Mouse (Mus musculus) liver, embryonic 12.5 days (tissue): ENCODE measurements around the gene Rec114. TPM values are rescaled to one million over a fixed set of nuclear protein-coding genes. Genes with fewer than 3 reads are reported as not detected.

Source experiments
- ATAC-seq: fragments of 200-750 bp; cut with Nextera tagmentation; 2 replicates; pipeline ENCODE4 v1.8.0; 2017; ENCODE audit warnings: moderate number of reproducible peaks, mild to moderate bottlenecking, moderate library complexity
- H3K27ac ChIP-seq: fragments of 300-500 bp; sonication (generic); 2 replicates; pipeline ENCODE4 v1.5.1; 2016; ENCODE audit warnings: mild to moderate bottlenecking
- H3K27me3 ChIP-seq: fragments of 300-500 bp; sonication (generic); replicated peaks from 2 replicates; pipeline ENCODE4 v1.6.1; 2016; ENCODE audit warnings: mild to moderate bottlenecking, moderate library complexity
- H3K36me3 ChIP-seq: fragments of 300-500 bp; sonication (generic); 2 replicates; pipeline ENCODE4 v1.6.1; 2016; ENCODE audit warnings: mild to moderate bottlenecking, moderate library complexity
- H3K4me1 ChIP-seq: fragments of 300-500 bp; sonication (generic); 2 replicates; pipeline ENCODE4 v1.6.1; 2016
- H3K4me2 ChIP-seq: fragments of 300-500 bp; sonication (generic); 2 replicates; pipeline ENCODE4 v1.6.1; 2016; ENCODE audit warnings: mild to moderate bottlenecking, moderate library complexity
- H3K4me3 ChIP-seq: fragments of 300-500 bp; sonication (generic); 2 replicates; pipeline ENCODE4 v1.5.1; 2016; ENCODE audit warnings: mild to moderate bottlenecking, moderate library complexity
- H3K9ac ChIP-seq: fragments of 300-500 bp; sonication (generic); 2 replicates; pipeline ENCODE4 v1.6.1; 2016; ENCODE audit warnings: mild to moderate bottlenecking, moderate library complexity
- H3K9me3 ChIP-seq: fragments of 300-500 bp; sonication (generic); replicated peaks from 2 replicates; pipeline ENCODE4 v1.6.1; 2016; ENCODE audit warnings: mild to moderate bottlenecking, moderate library complexity
- WGBS: fragments of 180-500 bp; shearing (Covaris S2); methylation state at CpG from one replicate; pipeline ENCODE4 v1.1.7; 2016; ENCODE audit not compliant: insufficient replicate concordance; 5-methylcytosine and 5-hydroxymethylcytosine counted together
- polyA plus RNA-seq: library from polyadenylated mRNA; unstranded; fragments of >200 nt; fragmentation: Nextera tagmentation; extraction: Ambion mirVana; gene quantifications from 2 replicates; pipeline ENCODE4 v1.2.1, GENCODE M21; 2016

Rec114 gene
- polyA plus RNA-seq, 1 experiment from 2014 or later, result 23.5 TPM

DNA sequence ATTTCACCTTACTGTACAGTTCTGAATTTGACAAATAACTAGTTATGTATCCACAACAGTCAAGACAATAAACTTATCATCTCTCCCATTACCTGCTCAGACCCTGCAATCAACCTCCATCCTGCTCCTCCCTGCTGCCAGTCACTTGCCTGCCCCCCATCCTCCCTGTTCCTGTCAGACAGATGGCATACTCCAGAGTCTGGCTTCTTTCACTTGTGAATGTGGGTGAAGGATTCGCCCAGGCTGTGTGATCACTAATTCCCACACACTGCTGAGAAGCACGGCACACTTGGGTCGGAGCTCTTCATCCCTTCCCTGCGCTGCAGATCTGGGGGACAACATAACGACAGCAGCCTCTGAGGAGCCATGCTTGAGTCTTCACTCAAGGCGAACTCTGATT is 61.7 kb downstream of the Rec114 start:
- no peak overlapping the region for H3K4me2 ChIP-seq
- no peaks in the 10 kb centered on the region for H3K36me3 ChIP-seq
- no peaks in the 10 kb centered on the region for H3K9me3 ChIP-seq
- ATAC-seq, result no peak
- H3K27me3 ChIP-seq, result no peaks in the 10 kb centered on the region
- no peaks in the 10 kb centered on the region for H3K4me1 ChIP-seq
- H3K9ac ChIP-seq, result no peak overlapping the region
- no peak overlapping the region for H3K4me3 ChIP-seq
- no peak overlapping the region for H3K27ac ChIP-seq
- WGBS, result 81% methylated on average over 6 of the region's 6 CpGs

DNA sequence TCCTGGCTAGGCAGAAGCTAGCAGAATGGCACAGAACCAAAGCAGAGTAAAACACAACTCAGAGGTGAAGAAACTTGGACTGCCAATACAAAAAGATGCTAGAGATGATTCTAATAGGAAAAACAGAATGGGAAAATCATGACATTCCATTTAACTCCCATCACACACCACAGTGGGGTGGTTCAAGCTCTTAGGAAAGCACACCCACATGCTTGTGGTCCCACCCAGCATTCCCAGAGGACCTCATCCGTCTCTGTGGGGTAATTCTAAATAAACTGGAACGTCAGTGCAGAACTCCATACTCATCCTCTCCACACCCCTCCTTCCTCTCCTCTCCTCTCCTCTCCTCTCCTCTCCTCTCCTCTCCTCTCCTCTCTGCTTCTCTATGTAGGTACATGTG is 62.4 kb downstream of the Rec114 start:
- H3K4me1 ChIP-seq, result no peaks in the 10 kb centered on the region
- H3K9ac ChIP-seq, result no peak overlapping the region
- H3K36me3 ChIP-seq, result no peaks in the 10 kb centered on the region
- no peak overlapping the region for H3K27ac ChIP-seq
- no peak overlapping the region for H3K4me3 ChIP-seq
- H3K4me2 ChIP-seq, result no peak overlapping the region
- no peaks in the 10 kb centered on the region for H3K27me3 ChIP-seq
- 59% methylated on average over 2 of the region's 2 CpGs for WGBS
- no peaks in the 10 kb centered on the region for H3K9me3 ChIP-seq
- ATAC-seq, result no peak

DNA sequence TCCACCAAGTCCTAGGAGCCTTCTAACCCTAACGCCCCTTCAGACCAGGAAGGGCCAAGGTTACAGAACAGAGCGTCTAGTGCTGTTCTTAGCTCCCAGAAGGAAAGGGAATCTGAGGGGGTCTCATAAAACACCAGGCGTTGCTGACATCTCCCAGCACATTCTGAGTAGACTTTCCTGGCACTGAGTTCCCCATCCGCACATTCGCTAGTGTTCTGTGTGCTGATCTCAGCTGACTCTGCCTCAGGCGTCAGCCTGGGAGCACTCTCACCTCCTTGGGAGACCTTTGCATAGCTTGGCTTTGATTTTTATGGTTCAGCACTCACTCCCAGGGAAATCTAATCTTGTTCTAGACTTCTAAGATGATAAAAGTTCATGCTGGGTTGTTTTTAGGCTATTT is 68.4 kb downstream of the Rec114 start:
- Histone ChIP-seq H3K4me3 (no peak overlapping the region), H3K4me2 (no peak overlapping the region), H3K27me3 (no peaks in the 10 kb centered on the region; the same call in none of the 2 replicates), H3K9me3 (no peaks in the 10 kb centered on the region), H3K4me1 (no peaks in the 10 kb centered on the region), H3K9ac (no peak overlapping the region), H3K36me3 (no peaks in the 10 kb centered on the region), H3K27ac (no peak overlapping the region)
- WGBS, result 63% methylated on average over 6 of the region's 6 CpGs
- ATAC-seq, result no peak

DNA sequence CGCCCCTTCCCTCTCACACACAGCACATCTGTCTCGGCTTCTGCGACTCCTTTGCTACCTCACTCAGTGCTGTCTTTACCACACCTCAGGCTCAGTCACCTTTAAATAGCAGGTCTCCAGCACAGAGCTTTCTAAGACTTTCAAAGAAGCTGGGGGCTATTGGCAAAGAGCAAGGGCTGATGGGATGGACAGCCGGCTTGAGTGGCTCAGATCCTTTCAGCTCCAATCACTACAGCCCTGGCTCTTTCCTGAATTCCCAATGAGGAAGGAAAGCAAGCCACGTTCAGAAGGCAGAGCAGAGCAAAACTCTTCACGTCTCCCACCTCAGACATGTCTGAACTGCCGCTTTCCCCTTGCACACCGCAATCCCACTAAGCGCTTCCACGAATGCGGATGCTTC is 69.0 kb downstream of the Rec114 start:
- H3K9me3 ChIP-seq, result no peaks in the 10 kb centered on the region
- ATAC-seq, result no peak
- H3K36me3 ChIP-seq, result no peaks in the 10 kb centered on the region
- H3K9ac ChIP-seq, result no peak overlapping the region
- H3K27ac ChIP-seq, result no peak overlapping the region
- WGBS, result 75% methylated on average over 11 of the region's 11 CpGs
- no peaks in the 10 kb centered on the region; the same call in none of the 2 replicates for H3K27me3 ChIP-seq
- H3K4me1 ChIP-seq, result peaks cover 4% of the 10 kb centered on the region; the same call in 1 of the 2 replicates
- H3K4me2 ChIP-seq, result no peak overlapping the region
- no peak overlapping the region for H3K4me3 ChIP-seq

DNA sequence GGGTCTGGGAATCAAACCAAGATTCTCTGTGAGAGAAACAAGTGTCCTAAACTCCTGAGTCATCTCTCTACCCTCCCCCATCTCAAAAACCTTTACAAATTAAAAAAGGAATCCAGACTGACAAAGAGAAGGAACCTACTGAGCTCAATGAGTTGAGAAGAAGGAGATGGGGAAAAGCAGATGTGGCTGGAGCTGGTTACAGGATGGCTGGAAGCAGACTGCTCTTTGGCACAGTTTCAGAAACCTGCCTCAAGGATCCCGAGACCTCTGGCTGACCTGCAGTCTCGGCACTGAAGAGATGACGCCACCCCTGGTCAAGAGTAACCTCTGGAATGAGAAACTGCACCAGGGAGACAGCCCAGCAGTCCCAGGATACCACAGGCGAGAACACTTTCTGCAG is 71.3 kb downstream of the Rec114 start:
- H3K27me3 ChIP-seq, result no peaks in the 10 kb centered on the region; the same call in none of the 2 replicates
- no peak overlapping the region for H3K4me2 ChIP-seq
- no peak for ATAC-seq
- H3K4me3 ChIP-seq, result no peak overlapping the region
- peaks cover 6% of the 10 kb centered on the region; the same call in 1 of the 2 replicates for H3K36me3 ChIP-seq
- 65% methylated on average over 4 of the region's 4 CpGs for WGBS
- no peak overlapping the region for H3K9ac ChIP-seq
- H3K9me3 ChIP-seq, result no peaks in the 10 kb centered on the region
- peaks cover 12% of the 10 kb centered on the region for H3K4me1 ChIP-seq
- H3K27ac ChIP-seq, result no peak overlapping the region

DNA sequence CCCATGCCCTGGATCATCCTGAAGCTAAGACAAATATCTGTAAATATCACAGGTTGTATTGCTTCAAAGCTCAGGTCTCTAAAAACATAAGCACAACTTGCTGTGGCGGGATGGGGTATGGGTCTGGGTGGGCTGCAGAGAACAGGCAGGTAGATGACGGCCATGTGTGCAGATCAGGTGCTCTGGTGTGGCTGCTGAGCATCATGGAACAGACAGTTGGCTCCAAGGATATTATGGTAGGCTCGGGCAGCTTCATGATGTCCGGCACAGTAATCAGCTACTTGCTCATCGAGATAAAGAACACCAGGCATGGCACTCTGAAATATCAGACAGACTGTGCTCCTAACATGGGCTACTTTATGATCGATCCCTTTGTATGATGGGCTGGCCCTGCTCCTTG is 73.9 kb downstream of the Rec114 start:
- no peak for ATAC-seq
- peaks cover 17% of the 10 kb centered on the region for H3K4me1 ChIP-seq
- H3K4me2 ChIP-seq, result no peak overlapping the region
- no peak overlapping the region for H3K4me3 ChIP-seq
- H3K9ac ChIP-seq, result no peak overlapping the region
- H3K36me3 ChIP-seq, result peaks cover 28% of the 10 kb centered on the region
- no peaks in the 10 kb centered on the region for H3K9me3 ChIP-seq
- 82% methylated on average over 6 of the region's 6 CpGs for WGBS
- H3K27me3 ChIP-seq, result no peaks in the 10 kb centered on the region; the same call in 1 of the 2 replicates
- no peak overlapping the region for H3K27ac ChIP-seq

DNA sequence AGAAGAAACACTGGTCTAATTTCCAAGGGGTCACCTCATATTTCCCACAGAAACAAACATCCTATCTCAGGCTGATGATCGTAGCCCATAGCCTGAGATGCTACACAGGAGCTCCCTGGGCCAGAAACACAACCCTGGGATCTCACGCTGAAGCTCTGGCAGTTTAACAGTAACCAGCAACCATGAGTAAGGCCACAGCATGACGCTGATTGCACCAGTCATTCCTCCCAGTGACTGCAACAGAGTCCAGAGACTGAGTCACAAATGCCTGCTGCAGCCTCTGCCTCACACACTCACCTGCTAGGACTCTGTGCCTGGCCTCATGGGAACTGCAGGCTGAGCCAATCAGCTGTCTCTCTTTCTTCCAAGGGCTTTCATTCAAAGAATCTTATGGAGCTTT is 74.7 kb downstream of the Rec114 start:
- H3K9me3 ChIP-seq, result no peaks in the 10 kb centered on the region

DNA sequence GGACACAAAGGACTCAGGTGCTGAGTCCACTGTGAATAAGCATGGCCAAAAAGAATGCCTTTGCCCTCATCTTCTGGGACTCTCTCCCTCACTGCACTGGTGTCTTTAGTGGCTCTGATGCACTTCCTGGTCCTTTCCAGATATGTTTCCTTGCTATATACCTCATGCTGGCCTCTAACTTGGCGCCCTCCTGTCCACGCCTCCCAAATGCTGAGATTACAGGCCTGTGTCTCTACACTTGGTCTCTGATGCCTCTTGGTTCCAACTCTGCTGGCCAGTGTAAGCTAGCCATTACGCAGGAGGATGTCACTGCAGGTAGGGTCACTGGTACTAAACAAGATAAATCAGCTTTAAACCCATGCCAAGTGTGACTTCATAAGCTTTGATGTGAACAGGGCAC is 75.6 kb downstream of the Rec114 start:
- Histone ChIP-seq H3K27me3 (no peaks in the 10 kb centered on the region), H3K4me3 (no peak overlapping the region), H3K27ac (0 out of 2 replicates have a peak overlapping the region, but pooled peaks have one; percentile 10), H3K36me3 (peaks cover 42% of the 10 kb centered on the region), H3K4me2 (no peak overlapping the region), H3K9me3 (no peaks in the 10 kb centered on the region), H3K9ac (no peak overlapping the region), H3K4me1 (peaks cover 27% of the 10 kb centered on the region)
- ATAC-seq, result no peak
- WGBS, result 92% methylated on average over 3 of the region's 3 CpGs

More for the DNA sequence above, 74.7 kb downstream of the Rec114 start:
- peaks cover 24% of the 10 kb centered on the region for H3K4me1 ChIP-seq
- H3K36me3 ChIP-seq, result peaks cover 36% of the 10 kb centered on the region
- H3K4me3 ChIP-seq, result no peak overlapping the region
- 76% methylated on average over 3 of the region's 3 CpGs for WGBS
- H3K27ac ChIP-seq, result 0 out of 2 replicates have a peak overlapping the region, but pooled peaks have one; percentile 0
- no peak for ATAC-seq
- H3K27me3 ChIP-seq, result no peaks in the 10 kb centered on the region; the same call in 1 of the 2 replicates
- H3K4me2 ChIP-seq, result no peak overlapping the region
- H3K9ac ChIP-seq, result no peak overlapping the region

DNA sequence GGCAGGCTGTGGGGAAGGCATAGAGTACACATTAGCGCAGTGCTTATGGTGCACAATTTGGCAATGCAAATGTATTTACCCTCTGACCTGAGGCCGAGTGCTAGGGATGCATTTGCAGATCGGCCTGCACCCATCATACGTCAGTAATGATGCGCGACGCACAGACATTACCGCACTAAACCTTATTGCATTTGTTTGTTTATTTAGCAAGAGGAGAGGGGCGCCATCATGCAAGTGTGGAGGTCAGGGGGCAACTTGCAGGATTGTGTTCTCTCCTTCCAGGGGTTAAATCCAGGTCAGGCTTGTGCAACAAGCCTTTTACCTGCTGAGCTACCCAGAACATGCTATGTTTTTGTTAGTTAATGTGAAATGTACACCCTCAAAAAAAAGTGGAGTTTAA is 76.5 kb downstream of the Rec114 start:
- ATAC-seq, result no peak
- peaks cover 51% of the 10 kb centered on the region for H3K36me3 ChIP-seq
- H3K9ac ChIP-seq, result no peak overlapping the region

DNA sequence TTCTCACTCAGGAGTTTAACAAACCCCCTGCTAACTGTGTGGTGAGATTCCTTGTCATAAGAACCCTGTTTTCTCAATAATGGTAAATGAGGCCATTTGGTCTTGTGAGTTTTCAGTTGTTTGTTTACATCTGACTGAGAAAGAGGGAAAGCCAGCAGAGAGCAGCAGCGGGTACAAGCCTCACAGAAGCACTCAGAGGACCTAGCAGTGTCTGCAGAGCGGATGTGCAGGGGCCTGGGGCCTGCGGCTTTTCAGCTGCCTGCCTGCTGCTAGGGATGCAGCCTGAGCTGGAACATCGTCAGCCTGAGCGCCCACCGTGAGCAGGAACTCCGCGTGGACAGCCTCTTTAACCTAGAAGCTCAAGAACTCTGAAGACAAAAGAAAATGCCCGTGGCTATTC is 77.6 kb downstream of the Rec114 start:
- 90% methylated on average over 9 of the region's 9 CpGs for WGBS
- H3K27ac ChIP-seq, result peak overlapping the region; percentile 22

More for the DNA sequence above, 76.5 kb downstream of the Rec114 start:
- 83% methylated on average over 9 of the region's 9 CpGs for WGBS
- H3K4me3 ChIP-seq, result no peak overlapping the region
- no peak overlapping the region for H3K4me2 ChIP-seq
- no peaks in the 10 kb centered on the region for H3K27me3 ChIP-seq
- no peaks in the 10 kb centered on the region for H3K9me3 ChIP-seq
- H3K27ac ChIP-seq, result 0 out of 2 replicates have a peak overlapping the region, but pooled peaks have one; percentile 4
- H3K4me1 ChIP-seq, result peaks cover 36% of the 10 kb centered on the region

DNA sequence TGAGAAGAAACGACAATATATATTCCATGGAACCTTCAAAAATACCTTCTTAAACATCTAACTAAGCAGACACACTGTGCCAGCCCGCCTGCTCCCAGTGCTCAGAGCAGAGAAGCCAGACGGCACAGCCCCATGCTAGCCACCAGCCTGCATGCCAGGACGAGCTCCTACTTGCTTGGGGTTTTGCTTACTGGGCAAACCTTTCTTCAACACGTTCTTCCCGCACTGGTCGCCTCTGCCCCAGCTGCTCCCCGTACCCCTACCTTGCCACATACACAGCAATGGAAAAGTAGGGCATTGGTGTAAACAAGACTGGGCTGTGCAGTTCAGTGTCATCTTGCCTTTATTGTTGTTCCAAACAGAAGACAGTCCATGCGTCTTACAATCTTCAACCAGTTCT is 78.3 kb downstream of the Rec114 start:
- H3K4me2 ChIP-seq, result no peak overlapping the region
- H3K27ac ChIP-seq, result peak overlapping the region; percentile 64
- H3K4me3 ChIP-seq, result no peak overlapping the region
- no peak for ATAC-seq
- WGBS, result 86% methylated on average over 9 of the region's 9 CpGs
- no peak overlapping the region for H3K9ac ChIP-seq
- peaks cover 54% of the 10 kb centered on the region for H3K4me1 ChIP-seq
- H3K27me3 ChIP-seq, result no peaks in the 10 kb centered on the region
- no peaks in the 10 kb centered on the region for H3K9me3 ChIP-seq
- peaks cover 68% of the 10 kb centered on the region for H3K36me3 ChIP-seq

More for the DNA sequence above, 77.6 kb downstream of the Rec114 start:
- Histone ChIP-seq H3K4me2 (no peak overlapping the region), H3K36me3 (peaks cover 61% of the 10 kb centered on the region), H3K9ac (no peak overlapping the region), H3K9me3 (no peaks in the 10 kb centered on the region), H3K4me3 (no peak overlapping the region), H3K27me3 (no peaks in the 10 kb centered on the region), H3K4me1 (peaks cover 47% of the 10 kb centered on the region)
- no peak for ATAC-seq

DNA sequence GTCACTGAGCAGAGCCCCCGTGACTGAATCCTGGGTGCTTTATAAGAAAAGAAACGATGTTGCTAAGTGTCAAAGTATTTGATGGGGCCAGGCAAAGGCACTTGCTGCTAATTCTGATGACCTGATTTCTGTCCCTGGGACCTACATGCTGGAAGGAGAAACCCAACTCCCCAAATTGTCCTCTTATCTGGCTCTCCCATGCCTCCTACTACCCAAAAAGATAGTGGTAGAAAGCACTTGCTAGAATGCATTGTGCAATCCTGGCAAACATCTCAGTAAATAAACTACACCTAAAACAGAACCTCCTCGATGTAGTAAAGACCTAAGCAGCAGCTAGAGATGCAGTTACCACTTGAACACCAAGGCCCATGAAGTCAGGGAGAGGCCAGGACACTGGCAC is 81.0 kb downstream of the Rec114 start:
- peaks cover 72% of the 10 kb centered on the region for H3K4me1 ChIP-seq
- no peaks in the 10 kb centered on the region for H3K9me3 ChIP-seq
- peak overlapping the region; percentile 58 for H3K9ac ChIP-seq
- peak; percentile 36 for ATAC-seq
- H3K27ac ChIP-seq, result peak overlapping the region; percentile 97
- 33% methylated on average over 3 of the region's 3 CpGs for WGBS
- H3K4me3 ChIP-seq, result no peak overlapping the region
- peak overlapping the region; percentile 42 for H3K4me2 ChIP-seq
- H3K36me3 ChIP-seq, result peaks cover 78% of the 10 kb centered on the region
- no peaks in the 10 kb centered on the region for H3K27me3 ChIP-seq

DNA sequence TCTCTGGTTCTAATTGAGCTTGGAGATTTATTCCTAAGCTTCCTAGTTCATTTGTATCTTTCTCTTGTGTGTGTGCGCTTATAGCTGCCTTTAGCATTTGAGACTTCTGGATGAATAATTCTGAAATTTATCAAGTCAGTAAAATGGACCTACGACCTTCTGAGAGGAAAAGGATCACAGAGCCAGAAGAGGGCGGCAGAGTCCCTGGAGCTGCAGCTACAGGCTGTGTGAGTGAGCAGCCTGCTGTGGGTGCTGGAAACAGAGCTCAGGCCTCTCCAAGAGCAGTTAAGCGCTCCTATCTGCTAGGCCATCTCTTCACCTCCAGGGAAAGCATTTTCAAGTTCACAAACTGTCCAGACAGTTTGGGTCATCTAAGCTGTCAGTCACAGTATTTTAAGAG is 81.8 kb downstream of the Rec114 start:
- no peak for ATAC-seq
- Histone ChIP-seq H3K4me2 (peak overlapping the region; percentile 42), H3K4me1 (peaks cover 73% of the 10 kb centered on the region), H3K4me3 (no peak overlapping the region), H3K9me3 (no peaks in the 10 kb centered on the region), H3K27ac (peak overlapping the region; percentile 97), H3K36me3 (peaks cover 73% of the 10 kb centered on the region), H3K27me3 (no peaks in the 10 kb centered on the region), H3K9ac (peak overlapping the region; percentile 58; the same call in 1 of the 2 replicates)
- WGBS, result 78% methylated on average over 4 of the region's 4 CpGs
